Mouse (Mus musculus): ENCODE results near the gene Setd4. TPM values are rescaled to one million over a fixed set of nuclear protein-coding genes. Genes with fewer than 3 reads are reported as not detected.
A peak's percentile ranks its signal among the peaks of the same experiment; 100 is the strongest.

The Setd4 gene
- total and polyA plus RNA-seq, 3 experiments = 0.70 to 4.6 (median 0.96) TPM

- Histone ChIP-seq H3K27ac (no peak overlapping the region), H3K4me3 (no peak overlapping the region), H3K79me2 (replicated peaks; ENCODE audit: control insufficient read depth, insufficient read depth, low read length) (no peaks in the 10 kb centered on the region), H3K9ac (ENCODE audit: low read depth, low read length) (no peak overlapping the region), H3K27me3 (ENCODE audit: control insufficient read depth, insufficient read depth, low read length) (no peaks in the 10 kb centered on the region; the same call in 1 of the 2 replicates), H3K4me1 (ENCODE audit: control insufficient read depth, insufficient read depth, low read length) (no peaks in the 10 kb centered on the region), H3K36me3 (ENCODE audit: control insufficient read depth, insufficient read depth, low read length) (no peaks in the 10 kb centered on the region)
- intact Hi-C loops (cut with DNase I) = no loop called here
- TF ChIP-seq POLR2A (IDR thresholded peaks at IDR 0.05; ENCODE audit: insufficient read depth, low read depth, low read length) = no peak
- TF ChIP-seq EP300 (IDR thresholded peaks at IDR 0.05; ENCODE audit: insufficient read depth, low read depth, low read length) = no peak
- TF ChIP-seq CTCF (IDR thresholded peaks at IDR 0.05) = no peak
- no peak for DNase-seq
- 81% methylated on average over 12 of the region's 12 CpGs for WGBS
Observed at GRCm38 (mm10) chr16:93546354-93546965, 57.4 kb downstream of the Setd4 start.

GRCm38 (mm10) chr16:93544931-93545330, 58.9 kb downstream of the Setd4 start:
- H3K27me3 ChIP-seq (ENCODE audit: control insufficient read depth, insufficient read depth, low read length) = no peaks in the 10 kb centered on the region
- no peaks in the 10 kb centered on the region for H3K79me2 ChIP-seq (replicated peaks; ENCODE audit: control insufficient read depth, insufficient read depth, low read length)
- intact Hi-C loops (cut with DNase I) = loop anchor here (5.0 kb wide), 2 partner anchors 848 to 1023 kb away; no protein-coding TSS in a partner anchor
- 76% methylated on average over 4 of the region's 4 CpGs for WGBS
- no peaks in the 10 kb centered on the region for H3K36me3 ChIP-seq (ENCODE audit: control insufficient read depth, insufficient read depth, low read length)
- no peak for DNase-seq
- H3K4me3 ChIP-seq = no peak overlapping the region
- H3K27ac ChIP-seq = no peak overlapping the region
- H3K4me1 ChIP-seq (ENCODE audit: control insufficient read depth, insufficient read depth, low read length) = no peaks in the 10 kb centered on the region
- no peak overlapping the region for H3K9ac ChIP-seq (ENCODE audit: low read depth, low read length)
- TF ChIP-seq CTCF (IDR thresholded peaks at IDR 0.05) (no peak), POLR2A (IDR thresholded peaks at IDR 0.05; ENCODE audit: insufficient read depth, low read depth, low read length) (no peak), EP300 (IDR thresholded peaks at IDR 0.05; ENCODE audit: insufficient read depth, low read depth, low read length) (no peak)

- DNase-seq = peak in 1 of 2 experiments; percentile 15
- no peaks in the 10 kb centered on the region for H3K36me3 ChIP-seq (ENCODE audit: control insufficient read depth, insufficient read depth, low read length)
Observed at GRCm38 (mm10) chr16:93543704-93544103, 60.2 kb downstream of the Setd4 start.

GRCm38 (mm10) chr16:93539891-93540290, 64.0 kb downstream of the Setd4 start:
- no peak for TF ChIP-seq POLR2A (IDR thresholded peaks at IDR 0.05; ENCODE audit: insufficient read depth, low read depth, low read length)
- no peak for TF ChIP-seq EP300 (IDR thresholded peaks at IDR 0.05; ENCODE audit: insufficient read depth, low read depth, low read length)
- no peak for TF ChIP-seq CTCF (IDR thresholded peaks at IDR 0.05)
- intact Hi-C loops (cut with DNase I) = loop anchor here (5.0 kb wide), 2 partner anchors 843 to 1018 kb away; no protein-coding TSS in a partner anchor
- H3K27me3 ChIP-seq (ENCODE audit: control insufficient read depth, insufficient read depth, low read length) = no peaks in the 10 kb centered on the region
- no peaks in the 10 kb centered on the region for H3K36me3 ChIP-seq (ENCODE audit: control insufficient read depth, insufficient read depth, low read length)
- H3K4me1 ChIP-seq (ENCODE audit: control insufficient read depth, insufficient read depth, low read length) = no peaks in the 10 kb centered on the region
- DNase-seq = no peak
- no peaks in the 10 kb centered on the region for H3K79me2 ChIP-seq (replicated peaks; ENCODE audit: control insufficient read depth, insufficient read depth, low read length)
- H3K27ac ChIP-seq = no peak overlapping the region
- WGBS = 39% methylated on average over 3 of the region's 3 CpGs
- H3K4me3 ChIP-seq = no peak overlapping the region
- H3K9ac ChIP-seq (ENCODE audit: low read depth, low read length) = no peak overlapping the region

More at GRCm38 (mm10) chr16:93543704-93544103, 60.2 kb downstream of the Setd4 start:
- no peak overlapping the region for H3K9ac ChIP-seq (ENCODE audit: low read depth, low read length)
- no peak overlapping the region for H3K27ac ChIP-seq
- no peaks in the 10 kb centered on the region for H3K79me2 ChIP-seq (replicated peaks; ENCODE audit: control insufficient read depth, insufficient read depth, low read length)
- no peak overlapping the region for H3K4me3 ChIP-seq
- 2% methylated on average over 8 of the region's 8 CpGs for WGBS
- no peaks in the 10 kb centered on the region for H3K4me1 ChIP-seq (ENCODE audit: control insufficient read depth, insufficient read depth, low read length)
- intact Hi-C loops (cut with DNase I) = loop anchor here (1.0 to 5.0 kb wide), 3 partner anchors 846 to 1021 kb away; no protein-coding TSS in a partner anchor
- no peaks in the 10 kb centered on the region for H3K27me3 ChIP-seq (ENCODE audit: control insufficient read depth, insufficient read depth, low read length)
- TF ChIP-seq CTCF (IDR thresholded peaks at IDR 0.05) = peak; percentile 87
- TF ChIP-seq EP300 (IDR thresholded peaks at IDR 0.05; ENCODE audit: insufficient read depth, low read depth, low read length) = no peak

GRCm38 (mm10) chr16:93535151-93535853, 68.6 kb downstream of the Setd4 start:
- intact Hi-C loops (cut with DNase I) = no loop called here
- H3K36me3 ChIP-seq (ENCODE audit: control insufficient read depth, insufficient read depth, low read length) = no peaks in the 10 kb centered on the region
- no peak overlapping the region for H3K9ac ChIP-seq (ENCODE audit: low read depth, low read length)
- H3K4me3 ChIP-seq = no peak overlapping the region
- no peaks in the 10 kb centered on the region for H3K79me2 ChIP-seq (replicated peaks; ENCODE audit: control insufficient read depth, insufficient read depth, low read length)
- H3K27ac ChIP-seq = no peak overlapping the region
- 74% methylated on average over 6 of the region's 6 CpGs for WGBS
- DNase-seq = no peak
- no peak for TF ChIP-seq EP300 (IDR thresholded peaks at IDR 0.05; ENCODE audit: insufficient read depth, low read depth, low read length)
- TF ChIP-seq CTCF (IDR thresholded peaks at IDR 0.05) = no peak
- TF ChIP-seq POLR2A (IDR thresholded peaks at IDR 0.05; ENCODE audit: insufficient read depth, low read depth, low read length) = no peak
- no peaks in the 10 kb centered on the region for H3K4me1 ChIP-seq (ENCODE audit: control insufficient read depth, insufficient read depth, low read length)
- H3K27me3 ChIP-seq (ENCODE audit: control insufficient read depth, insufficient read depth, low read length) = no peaks in the 10 kb centered on the region

Other genes starting within 250 kb of the Setd4 start
- 10 to 100 TPM; 28.3 to 32.0 TPM for gene Cbr1, start 1.8 kb upstream of the Setd4 start, total RNA-seq (2021)
- gene Cbr1, start 1.8 kb upstream of the Setd4 start, polyA plus RNA-seq (2012; rRNA removed) = 45.5 and 46.8 TPM in 2 replicates
- 1 to 10 TPM; 1.6 to 2.5 TPM for gene Gm5678, start 24.0 kb upstream of the Setd4 start, total RNA-seq (2021)
- not detected in 2 replicates for gene Gm5678, start 24.0 kb upstream of the Setd4 start, polyA plus RNA-seq (2012; rRNA removed)
- 1 to 10 TPM; 1.9 to 2.3 TPM for gene Cbr3, start 79.2 kb upstream of the Setd4 start, total RNA-seq (2021)
- gene Cbr3, start 79.2 kb upstream of the Setd4 start, polyA plus RNA-seq (2012; rRNA removed) = 2.8 and 4.1 TPM in 2 replicates
- 10 to 100 TPM; 15.7 to 17.6 TPM for gene Dop1b, start 107.8 kb upstream of the Setd4 start, total RNA-seq (2021)
- gene Dop1b, start 107.8 kb upstream of the Setd4 start, polyA plus RNA-seq (2012; rRNA removed) = 14.5 and 15.5 TPM in 2 replicates
- 10 to 100 TPM; 15.3 to 17.3 TPM for gene Morc3, start 228.1 kb upstream of the Setd4 start, total RNA-seq (2021)
- gene Morc3, start 228.1 kb upstream of the Setd4 start, polyA plus RNA-seq (2012; rRNA removed) = 4.8 and 11.7 TPM in 2 replicates